Mouse (Mus musculus) brain, embryonic 14.5 days (tissue): ENCODE data around the gene Duoxa1.

Source experiments
- CTCF ChIP-seq: fragments of 200-500 bp; IDR thresholded peaks from 2 replicates; pipeline ENCODE4 v1.5.1; 2012; ENCODE audit warnings: inconsistent platforms, mild to moderate bottlenecking, moderate library complexity, borderline replicate concordance; ENCODE audit not compliant: insufficient read depth, insufficient read length; ENCODE audit errors: extremely low read depth
- POLR2A ChIP-seq: fragments of 200-500 bp; IDR thresholded peaks from 2 replicates; pipeline ENCODE4 v1.6.1; 2012; ENCODE audit warnings: mild to moderate bottlenecking, inconsistent platforms, borderline replicate concordance; ENCODE audit not compliant: poor library complexity, insufficient read depth, insufficient read length, severe bottlenecking; ENCODE audit errors: extremely low read depth

DNA sequence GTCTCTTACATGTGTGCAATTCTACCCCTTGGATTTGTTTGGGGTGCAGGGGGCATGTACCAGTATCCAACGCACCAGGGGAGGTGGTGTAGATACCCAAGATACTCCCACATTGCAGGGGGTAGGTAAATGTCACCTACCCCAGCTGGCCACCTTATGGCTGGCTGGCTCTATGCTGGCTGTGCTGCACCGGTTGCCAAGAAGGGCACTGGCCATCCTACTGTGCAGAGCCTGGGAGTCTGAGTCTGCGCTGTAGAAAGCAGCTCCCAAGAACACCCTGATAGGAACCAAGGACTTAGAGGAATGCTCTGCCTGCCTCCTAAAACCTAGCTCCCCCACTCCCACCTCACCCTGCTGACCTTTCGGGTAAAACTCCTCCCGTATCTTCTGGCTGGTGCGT is 39.5 kb upstream of the Duoxa1 start:
- TF ChIP-seq POLR2A = no peak
- TF ChIP-seq CTCF = no peak
